ENCODE assay signal across 8 mouse cellular contexts in genomic region chr2:28204677-28205466, GRCm38 (mm10). TPM values are rescaled to one million over a fixed set of nuclear protein-coding genes. Genes with fewer than 3 reads are reported as not detected.
DNase-seq lines count a peak whose midpoint lies in the region; ATAC-seq and TF ChIP-seq lines count a peak whose summit lies in the region.

No protein-coding gene starts in this region.

- peak overlapping the region; percentile 52 for H3K4me3 ChIP-seq in kidney, postnatal 0 days (replicated peaks; ENCODE audit: low read depth, low read length)
- peak overlapping the region; percentile 95 for H3K4me3 ChIP-seq in cortical plate, adult 2 months (ENCODE audit: insufficient read depth, low read length)
- peak overlapping the region; percentile 62 for H3K4me3 ChIP-seq in hindbrain, postnatal 0 days (ENCODE audit: low read length)
- peak overlapping the region; percentile 72 for H3K4me3 ChIP-seq in midbrain, postnatal 0 days (ENCODE audit: low read depth, low read length)

- no peaks in the 10 kb centered on the region; the same call in 1 of the 2 replicates for H3K27me3 ChIP-seq in kidney, postnatal 0 days (ENCODE audit: insufficient read depth, low read length)
- H3K27me3 ChIP-seq in hindbrain, postnatal 0 days (ENCODE audit: insufficient read depth, low read length): no peaks in the 10 kb centered on the region
- no peaks in the 10 kb centered on the region for H3K27me3 ChIP-seq in midbrain, postnatal 0 days (ENCODE audit: insufficient read depth, low read length)

- no peaks in the 10 kb centered on the region for H3K36me3 ChIP-seq in kidney, postnatal 0 days (ENCODE audit: insufficient read depth, low read length)
- H3K36me3 ChIP-seq in hindbrain, postnatal 0 days (ENCODE audit: insufficient read depth, low read length): no peaks in the 10 kb centered on the region
- peaks cover 4% of the 10 kb centered on the region; the same call in 1 of the 2 replicates for H3K36me3 ChIP-seq in midbrain, postnatal 0 days (ENCODE audit: insufficient read depth, low read length)

- TF ChIP-seq CTCF in kidney, postnatal 0 days (IDR thresholded peaks at IDR 0.05; ENCODE audit: low read depth): no peak
- no peak for TF ChIP-seq CTCF in cortical plate, adult 2 months (IDR thresholded peaks at IDR 0.05; ENCODE audit: extremely low read depth, insufficient read depth, low read length)
- no peak for TF ChIP-seq CTCF in hindbrain, postnatal 0 days (IDR thresholded peaks at IDR 0.05; ENCODE audit: low read depth)
- no peak for TF ChIP-seq CTCF in midbrain, postnatal 0 days (IDR thresholded peaks at IDR 0.05)

- H3K27ac ChIP-seq in kidney, postnatal 0 days: no peak overlapping the region
- 0 out of 2 replicates have a peak overlapping the region, but pooled peaks have one; percentile 45 for H3K27ac ChIP-seq in cortical plate, adult 2 months (ENCODE audit: insufficient read depth, low read length)
- H3K27ac ChIP-seq in hindbrain, postnatal 0 days: peak overlapping the region; percentile 67; the same call in 1 of the 2 replicates
- H3K27ac ChIP-seq in midbrain, postnatal 0 days (ENCODE audit: low read depth, low read length): peak overlapping the region; percentile 51; the same call in 1 of the 2 replicates

- H3K9ac ChIP-seq in kidney, postnatal 0 days (ENCODE audit: low read depth, low read length): no peak overlapping the region
- no peak overlapping the region for H3K9ac ChIP-seq in hindbrain, postnatal 0 days (replicated peaks; ENCODE audit: low read length)
- no peak overlapping the region for H3K9ac ChIP-seq in midbrain, postnatal 0 days (replicated peaks; ENCODE audit: low read length, poor library complexity, severe bottlenecking)

- 20% methylated on average over 19 of the region's 19 CpGs for WGBS in kidney, postnatal 0 days
- WGBS in hindbrain, postnatal 0 days: 16% methylated on average over 19 of the region's 19 CpGs
- 12% methylated on average over 19 of the region's 19 CpGs for WGBS in midbrain, postnatal 0 days

- H3K9me3 ChIP-seq in kidney, postnatal 0 days (replicated peaks; ENCODE audit: low read length): no peaks in the 10 kb centered on the region
- no peaks in the 10 kb centered on the region for H3K9me3 ChIP-seq in hindbrain, postnatal 0 days (ENCODE audit: low read length)
- H3K9me3 ChIP-seq in midbrain, postnatal 0 days (ENCODE audit: low read length): no peaks in the 10 kb centered on the region

- DNase-seq in kidney, postnatal 0 days (ENCODE audit: low spot score): no peak
- DNase-seq in kidney, adult 11 months: no peak
- DNase-seq in hindbrain, postnatal 0 days (ENCODE audit: low spot score): peak; percentile 56
- no peak for DNase-seq in midbrain, postnatal 0 days (ENCODE audit: low spot score)
- DNase-seq in right cerebral cortex, postnatal 14 days: no peak
- no peak for DNase-seq in left cerebral cortex, adult 11 months (ENCODE audit: low spot score)

- H3K4me2 ChIP-seq in kidney, postnatal 0 days (ENCODE audit: low read length): peak overlapping the region; percentile 96
- H3K4me2 ChIP-seq in hindbrain, postnatal 0 days (ENCODE audit: low read depth, low read length): peak overlapping the region; percentile 95
- peak overlapping the region; percentile 97 for H3K4me2 ChIP-seq in midbrain, postnatal 0 days (ENCODE audit: low read depth, low read length, poor library complexity, severe bottlenecking)

- 0 out of 2 replicates have a peak, but pooled peaks have one; percentile 16 for ATAC-seq in kidney, postnatal 0 days (replicated peaks; ENCODE audit: low FRiP score, low read depth)
- ATAC-seq in hindbrain, postnatal 0 days: no peak
- ATAC-seq in midbrain, postnatal 0 days (ENCODE audit: low FRiP score): no peak
- ATAC-seq in erythroid progenitor cell, adult 5-6 weeks (replicated peaks; ENCODE audit: low FRiP score, poor library complexity, severe bottlenecking): no peak

- no peak for TF ChIP-seq POLR2A in cortical plate, adult 2 months (IDR thresholded peaks at IDR 0.05; ENCODE audit: extremely low read depth, insufficient read depth, low read length)

- 0 out of 2 replicates have a peak, but pooled peaks cover 12% of the 10 kb centered on the region for H3K4me1 ChIP-seq in kidney, postnatal 0 days (replicated peaks; ENCODE audit: insufficient read depth, low read length)
- H3K4me1 ChIP-seq in cortical plate, adult 2 months (ENCODE audit: control insufficient read depth, insufficient read depth, low read length): peaks cover 9% of the 10 kb centered on the region
- H3K4me1 ChIP-seq in hindbrain, postnatal 0 days (ENCODE audit: insufficient read depth, low read length): peaks cover 4% of the 10 kb centered on the region; the same call in 1 of the 2 replicates
- peaks cover 5% of the 10 kb centered on the region; the same call in 1 of the 2 replicates for H3K4me1 ChIP-seq in midbrain, postnatal 0 days (ENCODE audit: insufficient read depth, low read length)

RNA-seq across cellular contexts. Expression of gene Olfm1, which starts 12.1 kb away (rescaled TPM):
- polyA plus RNA-seq in kidney, postnatal 0 days (2015; fragmentation: Nextera tagmentation; extraction: Ambion mirVana): 12.0 and 13.8 TPM in 2 replicates
- polyA plus RNA-seq in cortical plate, adult 2 months (2012; rRNA removed): 1,426 and 1,489 TPM in 2 replicates
- 460 and 484 TPM in 2 replicates for total RNA-seq in hindbrain, postnatal 0 days (2014; rRNA removed)
- polyA plus RNA-seq in hindbrain, postnatal 0 days (2015; fragmentation: Nextera tagmentation; extraction: Ambion mirVana): 346 and 367 TPM in 2 replicates
- total RNA-seq in midbrain, postnatal 0 days (2014; rRNA removed): 486 and 500 TPM in 2 replicates
- 426 and 440 TPM in 2 replicates for polyA plus RNA-seq in midbrain, postnatal 0 days (2015; fragmentation: Nextera tagmentation; extraction: Ambion mirVana)
- 5.0 and 7.1 TPM in 2 replicates for total RNA-seq in erythroid progenitor cell, adult 5-6 weeks (2015; ENCODE audit: low replicate concordance)
- total RNA-seq in erythroid progenitor cell, adult 5-6 weeks (2017; ENCODE audit: low replicate concordance): 1.8 TPM in 1 of 2 replicates, not detected in the other

Comparison
In these comparisons a context has a peak if more than half of its experiments do, and no peak if none do; other contexts are left out.
1. RNA of gene Olfm1, which starts 12.1 kb away (polyA plus RNA-seq): 1,426 to 1,489 TPM in cortical plate, adult 2 months, 426 to 440 TPM in midbrain, postnatal 0 days and 346 to 367 TPM in hindbrain, postnatal 0 days; 12.0 to 13.8 TPM in kidney, postnatal 0 days; every median in the first group is over 10 times any median in the second.
2. Peak in every context shown above with its lines, with median percentiles within 50 percentile points of each other: H3K4me2 ChIP-seq and H3K4me3 ChIP-seq.